ENCODE assay signal across 13 mouse cellular contexts in the genomic region with DNA sequence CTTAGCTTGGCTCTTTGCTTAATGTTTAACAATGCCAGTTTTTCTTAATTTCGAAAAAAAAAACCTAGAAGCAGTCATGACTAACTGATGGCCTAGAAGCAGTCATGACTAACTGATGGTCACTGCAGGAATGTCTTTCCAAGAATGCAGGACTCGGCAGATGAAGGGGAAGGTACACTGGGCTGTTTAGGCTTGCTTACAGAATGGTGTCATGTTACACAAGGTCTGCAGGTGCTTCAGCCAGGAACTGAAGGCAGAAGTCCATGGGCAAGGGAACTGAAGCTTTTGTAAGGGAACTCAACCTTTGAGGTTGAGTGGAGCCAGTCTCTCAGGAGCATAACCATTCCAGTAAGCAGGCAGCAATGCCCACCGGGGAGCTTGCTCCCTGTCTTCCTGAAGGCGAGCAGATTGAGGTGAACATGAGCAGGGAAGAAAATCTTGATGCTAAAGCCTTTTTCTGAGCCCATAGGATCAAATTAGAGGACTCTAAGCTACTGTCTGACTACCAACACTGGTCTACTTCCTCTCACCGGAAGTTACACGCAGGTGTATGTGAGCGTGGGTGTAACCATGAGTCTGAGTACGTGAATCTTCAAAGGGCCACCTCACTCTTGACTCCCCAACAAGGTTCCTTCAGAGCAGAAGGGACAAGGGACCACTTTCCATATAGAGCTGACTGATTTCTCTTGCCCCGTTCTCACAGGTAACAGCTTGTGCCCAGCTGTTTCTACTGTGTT.
DNase-seq lines count a peak whose midpoint lies in the region; ATAC-seq and TF ChIP-seq lines count a peak whose summit lies in the region.
"Had no signal": no experiment of that assay in that cellular context is flagged by ENCODE, and none has a peak within 500 bp of the region (broad histone marks: within the 10 kb centered on the region; RNA-seq: fewer than 3 reads in every experiment).

No protein-coding gene starts in this region.

- peak; percentile 16 to 44 for DNase-seq in kidney, adult 8-10 months
- no peak for DNase-seq in kidney, postnatal 14 days
- no peak for DNase-seq in Patski (ENCODE audit: low read depth, low spot score)
- DNase-seq in kidney, postnatal 36 days = peak; percentile 32 to 43
- peak; percentile 62 to 72 for DNase-seq in thymus, postnatal 36 days
- no peak for DNase-seq in frontal cortex, adult 2 months (ENCODE audit: extremely low spot score in 1 of 2, low spot score in 1 of 2)
- no peak for DNase-seq in gastrocnemius, postnatal 4 days (ENCODE audit: low spot score in 2 of 2)
- DNase-seq: cerebellum, adult 9-11 months; gastrocnemius, postnatal 14 days; midbrain, embryonic 14.5 days; right cerebral cortex, postnatal 4 days had no signal

- in situ Hi-C loops in Patski (cut with MboI; ENCODE audit: low pct_unique_long_range_greater_than_20kb) = no loop called here

- ATAC-seq in Patski = peak; percentile 65
- ATAC-seq in monocyte, adult 5-6 weeks (replicated peaks; ENCODE audit: insufficient number of reproducible peaks, low FRiP score, low TSS enrichment, poor library complexity, severe bottlenecking) = no peak
- ATAC-seq: lung, postnatal 0 days had no signal

- POLR2A ChIA-PET in Patski (lab: Charles Lee) = interaction anchor here (0.6 kb wide), 1 partner anchor 289 kb away, joined by 7 read pairs; no protein-coding TSS in a partner anchor

- no peak for TF ChIP-seq CTCF in Patski (IDR thresholded peaks at IDR 0.05)

- CTCF ChIA-PET in Patski (lab: Charles Lee) = interaction anchor here (1.0 to 1.5 kb wide), 4 partner anchors 11 to 560 kb away, joined by 3 to 4 read pairs (median 3); no protein-coding TSS in a partner anchor

- no peaks in the 10 kb centered on the region for H3K27me3 ChIP-seq in Patski

Comparison
In these comparisons a context has a peak if more than half of its experiments do, and no peak if none do; other contexts are left out.
1. DNase-seq: peak in kidney, adult 8-10 months (2 of 2), kidney, postnatal 36 days (2 of 2) and thymus, postnatal 36 days (2 of 2); none in kidney, postnatal 14 days (single experiment), Patski (single experiment), frontal cortex, adult 2 months (0 of 2) and gastrocnemius, postnatal 4 days (0 of 2).